Mouse (Mus musculus): ENCODE measurements around the gene Ptpa. TPM values are rescaled to one million over a fixed set of nuclear protein-coding genes. Genes with fewer than 3 reads are reported as not detected.

The Ptpa gene
- polyA plus RNA-seq, 1 experiment from 2014 or later, result 82.6 TPM

DNA sequence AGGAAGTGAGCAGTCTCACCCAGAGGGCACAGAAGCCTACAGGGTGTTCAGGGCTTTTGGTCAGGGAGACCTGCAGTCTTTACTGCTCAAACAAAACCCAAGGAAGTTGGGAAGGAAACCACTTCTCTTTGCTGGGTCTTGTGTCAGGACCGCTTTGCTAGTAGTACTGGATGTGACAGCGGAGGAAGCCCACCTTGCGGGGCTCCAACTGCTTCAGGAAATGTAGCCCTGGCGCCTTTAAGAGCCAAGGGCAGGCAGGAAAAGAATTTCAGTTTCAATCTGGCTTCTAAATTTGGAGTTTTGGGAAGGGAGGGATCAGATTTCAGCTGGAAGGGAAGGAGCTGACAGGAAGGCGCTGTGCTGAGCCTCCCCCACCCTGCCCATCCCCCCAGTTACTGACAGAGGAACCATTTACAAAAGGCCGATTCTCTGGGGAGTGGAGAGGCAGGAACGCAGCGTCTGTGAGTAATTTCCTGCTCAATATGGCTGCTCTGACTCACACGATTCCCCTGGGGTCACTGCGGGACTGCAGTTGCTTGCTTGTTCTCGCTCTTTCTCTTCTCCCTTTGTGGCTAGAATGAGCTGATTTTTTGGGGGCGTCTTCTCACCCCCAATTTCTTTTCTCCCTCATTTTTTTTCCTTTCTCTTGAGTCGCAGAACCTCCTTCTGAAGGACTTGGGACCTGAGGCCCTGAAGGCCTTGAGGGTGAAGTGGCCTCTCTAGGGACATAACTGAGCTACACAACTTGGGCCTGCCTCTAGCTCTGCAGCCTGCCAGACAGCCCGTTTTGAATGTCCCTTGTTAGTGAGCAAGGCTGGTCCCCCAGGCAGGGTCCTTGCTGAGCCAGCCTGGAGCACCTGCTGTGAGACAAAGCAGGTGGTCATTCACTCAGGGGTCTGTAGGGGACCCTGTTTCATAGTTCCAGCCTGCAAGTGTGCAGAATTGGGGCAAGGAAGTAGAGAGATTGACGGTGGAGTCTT, 26.0 kb downstream of the Ptpa start:
- Histone ChIP-seq H3K4me3 (ENCODE audit: low read depth, low read length) (peak overlapping the region; percentile 16), H3K4me1 (ENCODE audit: control insufficient read depth, insufficient read depth, low read length) (peaks cover 65% of the 10 kb centered on the region), H3K9me3 (ENCODE audit: control insufficient read depth, low read depth, low read length) (no peaks in the 10 kb centered on the region), H3K27ac (ENCODE audit: low read length) (peak overlapping the region; percentile 100), H3K9ac (replicated peaks; ENCODE audit: low read depth, low read length) (peak overlapping the region; percentile 34), H3K27me3 (ENCODE audit: control insufficient read depth, insufficient read depth, low read length) (no peaks in the 10 kb centered on the region), H3K36me3 (ENCODE audit: control insufficient read depth, insufficient read depth, low read length) (peaks cover 45% of the 10 kb centered on the region), H3K4me2 (replicated peaks; ENCODE audit: low read depth, low read length) (peak overlapping the region; percentile 74)
- ATAC-seq (ENCODE audit: insufficient number of reproducible peaks, insufficient read depth, low FRiP score, low read depth), result peak; percentile 62
- 5% methylated on average over 15 of the region's 15 CpGs for WGBS

DNA sequence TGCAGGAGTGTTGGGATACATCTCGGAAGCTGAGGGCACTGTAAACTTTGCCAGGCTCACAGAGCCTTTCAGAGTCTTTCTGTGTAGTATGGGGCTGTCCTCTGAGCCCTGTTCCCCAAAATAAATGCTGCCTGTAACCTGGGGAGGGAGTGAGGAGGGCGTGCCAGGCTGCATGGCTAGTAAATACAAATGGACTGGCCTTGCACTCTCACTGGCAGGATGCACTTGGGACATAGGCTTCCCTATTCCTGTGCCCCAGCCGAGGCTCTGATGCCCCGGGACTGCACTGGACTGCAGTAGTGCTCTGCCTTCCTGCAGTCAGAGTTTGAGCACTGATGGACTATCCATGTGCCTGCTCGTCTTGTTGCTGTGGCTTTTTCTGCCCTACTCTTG, 26.7 kb downstream of the Ptpa start:
- no peak for ATAC-seq (ENCODE audit: insufficient number of reproducible peaks, insufficient read depth, low FRiP score, low read depth)
- H3K4me2 ChIP-seq (replicated peaks; ENCODE audit: low read depth, low read length), result peak overlapping the region; percentile 74
- H3K36me3 ChIP-seq (ENCODE audit: control insufficient read depth, insufficient read depth, low read length), result peaks cover 51% of the 10 kb centered on the region
- peak overlapping the region; percentile 100 for H3K27ac ChIP-seq (ENCODE audit: low read length)
- no peaks in the 10 kb centered on the region for H3K27me3 ChIP-seq (ENCODE audit: control insufficient read depth, insufficient read depth, low read length)
- peak overlapping the region; percentile 34 for H3K9ac ChIP-seq (replicated peaks; ENCODE audit: low read depth, low read length)
- peaks cover 65% of the 10 kb centered on the region for H3K4me1 ChIP-seq (ENCODE audit: control insufficient read depth, insufficient read depth, low read length)
- WGBS, result 32% methylated on average over 5 of the region's 5 CpGs
- H3K4me3 ChIP-seq (ENCODE audit: low read depth, low read length), result peak overlapping the region; percentile 16
- no peaks in the 10 kb centered on the region for H3K9me3 ChIP-seq (ENCODE audit: control insufficient read depth, low read depth, low read length)

DNA sequence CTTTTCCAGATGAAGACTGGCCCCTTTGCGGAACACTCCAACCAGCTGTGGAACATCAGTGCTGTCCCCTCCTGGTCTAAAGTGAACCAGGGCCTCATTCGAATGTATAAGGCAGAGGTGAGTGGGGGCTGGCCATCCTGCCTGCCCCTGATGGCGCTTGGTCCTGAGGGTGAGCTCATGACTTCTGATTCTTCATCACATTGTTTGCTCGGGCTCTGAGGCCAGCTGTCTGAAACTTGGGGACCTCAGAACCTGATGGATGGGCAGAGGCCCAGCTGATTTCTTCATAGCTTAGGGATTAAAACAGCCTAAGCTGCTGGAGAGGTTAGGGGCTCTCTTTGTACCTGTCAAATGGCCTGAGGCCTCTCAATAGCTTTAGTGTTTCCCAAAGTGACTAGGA, 27.4 kb downstream of the Ptpa start:
- Histone ChIP-seq H3K4me1 (ENCODE audit: control insufficient read depth, insufficient read depth, low read length) (peaks cover 65% of the 10 kb centered on the region), H3K4me3 (ENCODE audit: low read depth, low read length) (peak overlapping the region; percentile 16), H3K4me2 (replicated peaks; ENCODE audit: low read depth, low read length) (peak overlapping the region; percentile 74), H3K9me3 (ENCODE audit: control insufficient read depth, low read depth, low read length) (no peaks in the 10 kb centered on the region), H3K36me3 (ENCODE audit: control insufficient read depth, insufficient read depth, low read length) (peaks cover 51% of the 10 kb centered on the region), H3K27ac (ENCODE audit: low read length) (peak overlapping the region; percentile 100), H3K27me3 (ENCODE audit: control insufficient read depth, insufficient read depth, low read length) (no peaks in the 10 kb centered on the region), H3K9ac (replicated peaks; ENCODE audit: low read depth, low read length) (peak overlapping the region; percentile 34)
- no peak for ATAC-seq (ENCODE audit: insufficient number of reproducible peaks, insufficient read depth, low FRiP score, low read depth)
- 26% methylated on average over 4 of the region's 4 CpGs for WGBS

DNA sequence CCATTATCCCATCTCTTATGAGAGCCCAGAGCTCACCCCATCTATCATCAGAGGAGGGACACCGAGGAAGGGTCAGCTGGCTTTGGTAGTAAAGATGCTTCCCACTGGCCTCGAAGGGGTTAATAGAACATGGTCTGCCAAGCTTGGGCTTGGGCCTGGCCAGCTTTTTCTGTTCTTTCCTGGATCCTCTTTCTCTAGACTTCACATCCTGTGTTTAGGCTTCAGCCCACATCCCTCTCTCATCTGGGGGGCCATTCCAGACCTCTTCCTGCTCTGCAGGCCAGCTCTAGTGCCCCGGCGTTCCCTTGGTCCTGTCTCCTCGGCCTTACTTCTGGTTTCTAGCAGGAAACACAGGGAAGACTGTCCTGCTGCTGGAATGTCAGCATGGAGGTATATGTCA, 28.2 kb downstream of the Ptpa start:
- 38% methylated on average over 5 of the region's 5 CpGs for WGBS
- Histone ChIP-seq H3K9ac (replicated peaks; ENCODE audit: low read depth, low read length) (0 out of 2 replicates have a peak overlapping the region, but pooled peaks have one; percentile 6), H3K27me3 (ENCODE audit: control insufficient read depth, insufficient read depth, low read length) (no peaks in the 10 kb centered on the region), H3K36me3 (ENCODE audit: control insufficient read depth, insufficient read depth, low read length) (peaks cover 48% of the 10 kb centered on the region), H3K9me3 (ENCODE audit: control insufficient read depth, low read depth, low read length) (no peaks in the 10 kb centered on the region), H3K27ac (ENCODE audit: low read length) (peak overlapping the region; percentile 100), H3K4me2 (replicated peaks; ENCODE audit: low read depth, low read length) (peak overlapping the region; percentile 74), H3K4me1 (ENCODE audit: control insufficient read depth, insufficient read depth, low read length) (peaks cover 65% of the 10 kb centered on the region), H3K4me3 (ENCODE audit: low read depth, low read length) (no peak overlapping the region)
- ATAC-seq (ENCODE audit: insufficient number of reproducible peaks, insufficient read depth, low FRiP score, low read depth), result no peak

DNA sequence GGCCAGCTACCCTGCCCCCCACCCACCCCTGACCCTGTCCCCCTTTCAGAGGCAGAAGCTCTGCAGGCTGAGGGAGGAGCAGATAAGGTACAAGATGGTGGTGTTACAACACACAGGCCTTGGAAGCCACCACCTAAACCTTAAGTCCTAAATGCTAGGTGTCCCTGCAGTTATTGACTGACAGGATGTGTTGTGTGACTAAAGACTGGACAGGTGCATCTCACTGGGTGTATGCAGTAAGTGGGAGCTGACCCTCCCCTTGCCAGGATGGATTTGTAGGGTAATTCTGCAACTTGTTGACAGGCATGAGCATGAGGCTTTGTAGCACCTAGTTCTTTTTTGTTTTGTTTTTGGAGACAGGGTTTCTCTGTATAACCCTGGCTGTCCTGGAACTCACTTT, 28.6 kb downstream of the Ptpa start:
- Histone ChIP-seq H3K9me3 (ENCODE audit: control insufficient read depth, low read depth, low read length) (no peaks in the 10 kb centered on the region), H3K9ac (replicated peaks; ENCODE audit: low read depth, low read length) (0 out of 2 replicates have a peak overlapping the region, but pooled peaks have one; percentile 6), H3K36me3 (ENCODE audit: control insufficient read depth, insufficient read depth, low read length) (peaks cover 49% of the 10 kb centered on the region), H3K4me2 (replicated peaks; ENCODE audit: low read depth, low read length) (peak overlapping the region; percentile 74), H3K27ac (ENCODE audit: low read length) (peak overlapping the region; percentile 100), H3K4me1 (ENCODE audit: control insufficient read depth, insufficient read depth, low read length) (peaks cover 64% of the 10 kb centered on the region), H3K4me3 (ENCODE audit: low read depth, low read length) (no peak overlapping the region), H3K27me3 (ENCODE audit: control insufficient read depth, insufficient read depth, low read length) (no peaks in the 10 kb centered on the region)
- ATAC-seq (ENCODE audit: insufficient number of reproducible peaks, insufficient read depth, low FRiP score, low read depth), result no peak

DNA sequence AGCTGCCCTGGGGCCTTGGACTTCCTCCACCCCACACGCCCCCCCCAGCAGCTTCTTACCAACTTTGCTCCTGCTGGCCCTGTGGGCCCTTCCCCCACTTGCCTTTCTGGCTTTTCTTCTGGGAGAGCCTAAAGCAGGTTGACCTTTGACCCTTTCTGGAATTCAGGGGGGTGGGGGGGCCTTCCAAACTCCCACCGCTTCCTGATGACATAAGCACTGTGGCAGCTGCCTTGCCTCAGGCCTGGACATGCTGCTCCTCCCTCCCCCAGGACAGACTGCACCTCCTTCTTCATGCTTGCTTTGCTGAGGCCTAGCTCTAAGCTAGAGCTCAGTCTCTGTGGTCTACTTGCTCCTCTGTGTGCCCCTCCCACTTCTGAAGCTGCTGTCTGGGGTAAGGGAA, 29.5 kb downstream of the Ptpa start:
- peak overlapping the region; percentile 19; the same call in 1 of the 2 replicates for H3K4me2 ChIP-seq (replicated peaks; ENCODE audit: low read depth, low read length)
- no peaks in the 10 kb centered on the region for H3K27me3 ChIP-seq (ENCODE audit: control insufficient read depth, insufficient read depth, low read length)
- H3K27ac ChIP-seq (ENCODE audit: low read length), result peak overlapping the region; percentile 100
- H3K9ac ChIP-seq (replicated peaks; ENCODE audit: low read depth, low read length), result peak overlapping the region; percentile 2
- H3K9me3 ChIP-seq (ENCODE audit: control insufficient read depth, low read depth, low read length), result no peaks in the 10 kb centered on the region
- H3K4me1 ChIP-seq (ENCODE audit: control insufficient read depth, insufficient read depth, low read length), result peaks cover 56% of the 10 kb centered on the region
- peaks cover 50% of the 10 kb centered on the region for H3K36me3 ChIP-seq (ENCODE audit: control insufficient read depth, insufficient read depth, low read length)
- peak; percentile 62 for ATAC-seq (ENCODE audit: insufficient number of reproducible peaks, insufficient read depth, low FRiP score, low read depth)
- WGBS, result 15% methylated on average over 2 of the region's 2 CpGs
- H3K4me3 ChIP-seq (ENCODE audit: low read depth, low read length), result no peak overlapping the region

DNA sequence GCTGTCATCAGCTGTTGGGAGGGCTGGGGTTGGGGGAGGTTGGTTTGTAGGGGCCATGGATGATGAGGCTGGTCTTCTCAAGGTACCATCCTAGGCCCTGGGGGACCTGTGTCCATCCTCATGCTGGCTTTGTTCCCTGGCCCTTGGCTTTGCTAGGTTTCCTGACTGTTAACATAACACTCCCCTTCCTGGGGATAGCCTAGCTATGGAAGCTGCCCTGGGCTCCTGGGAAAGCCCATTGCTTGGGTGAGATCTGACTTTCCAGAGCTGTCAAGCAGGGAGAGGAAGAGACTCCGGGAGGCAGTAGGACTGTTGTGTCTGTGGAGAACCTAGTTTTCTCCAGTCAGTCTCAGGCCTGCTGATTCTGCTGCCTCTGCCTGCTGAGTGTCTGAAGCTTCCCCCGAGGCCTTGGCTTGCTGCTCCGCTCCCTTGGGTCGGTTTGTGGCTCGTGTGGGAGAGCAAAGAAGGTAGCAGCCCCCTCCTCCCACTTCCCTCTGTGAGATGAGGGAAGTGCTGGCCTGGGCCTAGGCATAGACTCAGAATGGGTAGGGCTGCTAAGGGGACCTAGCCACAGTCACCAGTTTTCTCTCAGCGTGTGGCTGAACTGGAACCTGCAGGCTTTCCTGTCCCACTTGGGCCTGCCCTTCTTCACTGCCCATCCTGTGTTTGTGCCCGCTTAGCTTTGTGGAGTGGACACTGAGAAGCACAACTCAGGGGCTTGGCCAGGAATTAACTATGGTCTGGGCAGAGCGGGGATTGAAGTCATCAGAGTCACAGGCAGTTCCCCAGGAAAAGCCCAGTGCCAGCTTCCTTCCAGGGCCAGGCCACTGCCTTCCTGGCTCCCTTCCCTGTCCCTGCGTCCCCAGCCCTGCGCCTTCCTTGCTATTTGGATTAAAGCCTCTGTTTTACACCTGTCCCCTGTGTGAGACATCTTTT, 31.3 kb downstream of the Ptpa start:
- no peak for ATAC-seq (ENCODE audit: insufficient number of reproducible peaks, insufficient read depth, low FRiP score, low read depth)
- Histone ChIP-seq H3K4me1 (ENCODE audit: control insufficient read depth, insufficient read depth, low read length) (peaks cover 42% of the 10 kb centered on the region), H3K36me3 (ENCODE audit: control insufficient read depth, insufficient read depth, low read length) (peaks cover 50% of the 10 kb centered on the region), H3K27ac (ENCODE audit: low read length) (no peak overlapping the region), H3K9me3 (ENCODE audit: control insufficient read depth, low read depth, low read length) (no peaks in the 10 kb centered on the region), H3K9ac (replicated peaks; ENCODE audit: low read depth, low read length) (no peak overlapping the region), H3K4me3 (ENCODE audit: low read depth, low read length) (no peak overlapping the region), H3K4me2 (replicated peaks; ENCODE audit: low read depth, low read length) (no peak overlapping the region), H3K27me3 (ENCODE audit: control insufficient read depth, insufficient read depth, low read length) (no peaks in the 10 kb centered on the region)
- WGBS, result 81% methylated on average over 10 of the region's 10 CpGs

DNA sequence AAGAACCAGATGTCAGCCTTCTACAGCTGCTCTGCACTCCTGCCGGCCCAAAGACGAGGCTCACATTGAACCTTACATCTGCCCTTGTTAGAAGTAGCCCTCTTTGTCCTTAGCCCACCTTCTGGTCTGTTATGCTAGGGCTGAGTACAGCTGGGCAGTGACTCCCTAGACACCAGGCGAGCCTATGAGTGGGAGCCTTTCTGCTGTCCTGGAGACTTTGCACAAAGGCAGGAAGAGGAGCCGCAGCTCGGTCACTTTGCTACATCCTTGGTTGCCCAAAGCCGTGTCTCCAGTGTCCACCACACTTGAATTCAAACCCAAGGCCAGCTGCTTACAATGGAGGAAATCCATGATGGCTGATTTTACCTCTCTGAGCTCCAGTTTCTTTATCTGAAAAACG, 32.5 kb downstream of the Ptpa start:
- Histone ChIP-seq H3K4me3 (ENCODE audit: low read depth, low read length) (no peak overlapping the region), H3K9me3 (ENCODE audit: control insufficient read depth, low read depth, low read length) (no peaks in the 10 kb centered on the region), H3K4me2 (replicated peaks; ENCODE audit: low read depth, low read length) (no peak overlapping the region), H3K36me3 (ENCODE audit: control insufficient read depth, insufficient read depth, low read length) (peaks cover 47% of the 10 kb centered on the region), H3K9ac (replicated peaks; ENCODE audit: low read depth, low read length) (no peak overlapping the region), H3K4me1 (ENCODE audit: control insufficient read depth, insufficient read depth, low read length) (peaks cover 30% of the 10 kb centered on the region), H3K27me3 (ENCODE audit: control insufficient read depth, insufficient read depth, low read length) (no peaks in the 10 kb centered on the region), H3K27ac (ENCODE audit: low read length) (no peak overlapping the region)
- no peak for ATAC-seq (ENCODE audit: insufficient number of reproducible peaks, insufficient read depth, low FRiP score, low read depth)
- 91% methylated on average over 7 of the region's 7 CpGs for WGBS
